Mouse (Mus musculus) v-Abl transformed pro-B cells (cell line): ENCODE results near the gene Dgkz.

Experiments used
- in situ Hi-C, 2 experiments: fragments of 400-800 bp; cut with MboI; formaldehyde crosslinking; loops; one replicate each; pipeline ENCODE4 v1.15.1; 2025; ENCODE audit not compliant: unreplicated experiment in 2 of 2

The Dgkz gene

GRCm38 (mm10) chr2:91900431-91900830 lies 75.2 kb downstream of the Dgkz start:
- in situ Hi-C loops = loop anchor here in 1 of 2 experiments (25.0 kb wide), 1 partner anchor 613 kb away; no protein-coding TSS in a partner anchor

- in situ Hi-C loops = no loop called here
Observed at GRCm38 (mm10) chr2:91899141-91899540, 76.5 kb downstream of the Dgkz start.

GRCm38 (mm10) chr2:91897968-91898367 lies 77.7 kb downstream of the Dgkz start:
- in situ Hi-C loops = no loop called here

GRCm38 (mm10) chr2:91895401-91895800 lies 80.3 kb downstream of the Dgkz start:
- in situ Hi-C loops = no loop called here

- in situ Hi-C loops = no loop called here
Observed at GRCm38 (mm10) chr2:91894716-91895115, 80.9 kb downstream of the Dgkz start.

GRCm38 (mm10) chr2:91884616-91885015 lies 91.0 kb downstream of the Dgkz start:
- in situ Hi-C loops = no loop called here

GRCm38 (mm10) chr2:91883961-91884360 lies 91.7 kb downstream of the Dgkz start:
- in situ Hi-C loops = no loop called here
